Mouse (Mus musculus) heart, adult 18-20 months (tissue): ENCODE measurements around the gene Fryl. TPM values are rescaled to one million over a fixed set of nuclear protein-coding genes. Genes with fewer than 3 reads are reported as not detected.
A peak's percentile ranks its signal among the peaks of the same experiment; 100 is the strongest.
"Not testable (repeated sequence)": the region's sequence is repeated elsewhere in the genome, so short reads cannot be mapped to it uniquely, and the experiment has no call there.

ENCODE experiments used
- DNase-seq, 2 experiments: peaks; one replicate each; pipeline ENCODE4 v3.0.0; 2021 to 2022; ENCODE audit warnings: mixed read lengths in 1 of 2
- total RNA-seq, 2 experiments: library from RNA; stranded (reverse); gene quantifications; 2 replicates each; pipeline ENCODE4 v1.2.3; 2021

Fryl gene
- total RNA-seq, 2 experiments from 2014 or later = 28.8 to 40.5 TPM

GRCm38 (mm10) chr5:73007582-73007959 lies 248.8 kb downstream of the Fryl start:
- DNase-seq = no peak

DNA sequence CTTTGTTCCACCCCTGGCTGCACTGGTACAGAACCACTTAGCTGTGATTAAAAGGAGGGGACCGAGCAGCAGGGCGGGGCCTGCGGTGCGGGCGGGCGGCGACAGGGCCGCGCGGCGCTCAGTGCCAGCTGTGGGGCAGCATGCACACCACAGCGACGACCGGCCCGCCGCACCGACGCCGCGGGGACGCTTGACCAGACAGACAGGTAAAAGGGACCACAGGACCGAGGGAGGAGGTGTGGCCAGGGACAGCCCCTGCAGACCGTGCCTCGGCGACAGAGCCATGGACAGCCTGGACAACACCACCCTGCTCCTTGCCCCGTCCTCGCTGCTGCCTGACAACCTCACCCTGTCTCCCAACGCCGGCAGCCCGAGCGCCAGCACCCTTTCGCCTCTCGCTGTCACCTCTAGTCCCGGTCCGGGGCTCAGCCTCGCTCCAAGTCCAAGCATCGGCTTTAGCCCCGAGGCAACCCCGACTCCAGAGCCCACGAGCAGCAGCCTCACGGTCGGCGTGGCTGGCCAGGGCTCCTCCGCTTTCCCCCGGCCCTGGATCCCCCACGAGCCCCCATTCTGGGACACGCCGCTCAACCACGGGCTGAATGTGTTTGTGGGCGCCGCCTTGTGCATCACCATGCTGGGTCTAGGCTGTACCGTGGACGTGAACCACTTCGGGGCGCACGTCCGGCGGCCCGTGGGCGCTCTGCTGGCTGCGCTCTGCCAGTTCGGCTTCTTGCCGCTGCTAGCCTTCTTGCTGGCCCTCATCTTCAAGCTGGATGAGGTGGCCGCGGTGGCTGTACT lies 249.4 kb downstream of the Fryl start, which contains the start of gene Slc10a4:
Slc10a4 (plus strand) TSS at position 100 of the 798 bp plus-strand sequence.
- DNase-seq = no peak

GRCm38 (mm10) chr5:73004046-73004445 lies 252.4 kb downstream of the Fryl start:
- no peak for DNase-seq

DNA sequence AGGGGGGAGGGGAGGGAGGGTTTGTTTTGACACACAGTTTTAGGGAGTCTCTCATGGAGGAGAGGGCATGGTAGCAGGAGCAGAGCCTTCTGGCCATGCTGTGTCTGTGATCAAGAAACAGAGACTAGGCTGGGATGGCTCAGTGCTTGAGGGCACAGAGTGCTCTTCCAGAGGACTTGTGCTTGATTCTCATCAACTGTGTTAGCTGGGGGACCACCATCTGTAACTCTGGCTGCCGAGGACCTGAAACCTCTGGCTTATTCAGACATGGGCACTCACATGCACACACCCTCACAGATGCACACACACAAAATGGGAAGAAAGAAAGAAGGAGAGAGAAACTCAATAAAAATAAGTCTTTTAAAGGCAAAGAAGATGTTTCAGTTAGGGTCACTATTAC lies 257.9 kb downstream of the Fryl start:
- DNase-seq = not testable (repeated sequence)

DNA sequence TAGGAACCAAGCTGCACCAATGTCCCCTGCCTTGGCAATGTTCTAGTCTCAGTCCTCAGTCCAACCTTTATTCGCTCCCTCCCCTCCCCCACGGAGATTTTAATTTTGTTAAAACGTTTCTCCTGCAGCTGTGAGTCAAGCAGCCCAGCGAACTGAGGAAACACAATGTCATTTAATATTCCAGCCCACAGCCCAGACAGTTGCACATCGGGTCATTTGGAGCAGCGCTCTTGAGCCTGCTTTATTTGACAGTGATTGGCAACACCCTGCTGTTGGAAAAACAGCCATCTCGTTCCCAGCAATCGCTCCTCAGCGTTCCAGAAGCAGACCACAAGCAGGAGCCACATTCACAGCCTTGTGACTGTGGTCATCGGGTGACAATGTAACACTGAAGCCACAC lies 261.0 kb downstream of the Fryl start:
- DNase-seq = no peak

GRCm38 (mm10) chr5:72994928-72995327 lies 261.5 kb downstream of the Fryl start:
- no peak for DNase-seq

DNA sequence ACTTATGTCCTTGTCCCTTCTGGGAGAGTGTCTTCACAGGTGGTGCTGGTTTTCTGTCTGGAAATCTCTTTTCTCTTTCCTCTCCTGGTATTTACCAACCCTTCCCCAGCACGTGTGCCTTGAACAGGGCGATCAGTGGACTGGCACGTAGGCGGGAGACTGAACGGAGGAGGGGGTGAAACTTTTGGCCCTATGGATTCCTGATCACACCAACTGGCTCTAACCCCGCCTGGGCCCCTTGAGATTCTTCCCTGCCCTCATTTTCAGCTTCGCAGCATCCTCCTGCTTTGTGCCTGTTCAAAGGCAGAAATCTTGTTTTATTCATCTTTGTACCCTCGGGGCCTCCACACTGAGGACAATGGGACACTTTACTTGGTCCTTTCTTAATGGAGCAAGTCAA lies 262.0 kb downstream of the Fryl start:
- no peak for DNase-seq

DNA sequence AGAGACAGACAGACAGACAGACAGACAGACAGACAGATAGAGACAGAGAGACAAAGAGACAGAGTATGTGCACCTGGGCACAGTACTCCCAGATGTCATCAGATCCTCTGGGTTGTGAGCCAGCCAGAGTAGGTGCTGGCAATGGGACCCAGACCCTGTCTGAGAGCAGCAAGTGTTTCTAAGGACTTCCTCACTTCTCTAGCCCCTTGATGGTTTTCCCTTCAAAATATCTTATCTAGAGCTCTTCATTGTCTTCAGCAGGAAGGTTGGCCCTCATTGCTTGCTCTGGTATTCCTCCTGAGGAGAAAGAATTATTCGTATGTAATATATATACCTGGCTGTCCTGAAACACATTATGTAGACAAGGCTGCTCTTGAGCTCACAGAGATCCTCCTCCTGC lies 263.9 kb downstream of the Fryl start:
- no peak for DNase-seq

DNA sequence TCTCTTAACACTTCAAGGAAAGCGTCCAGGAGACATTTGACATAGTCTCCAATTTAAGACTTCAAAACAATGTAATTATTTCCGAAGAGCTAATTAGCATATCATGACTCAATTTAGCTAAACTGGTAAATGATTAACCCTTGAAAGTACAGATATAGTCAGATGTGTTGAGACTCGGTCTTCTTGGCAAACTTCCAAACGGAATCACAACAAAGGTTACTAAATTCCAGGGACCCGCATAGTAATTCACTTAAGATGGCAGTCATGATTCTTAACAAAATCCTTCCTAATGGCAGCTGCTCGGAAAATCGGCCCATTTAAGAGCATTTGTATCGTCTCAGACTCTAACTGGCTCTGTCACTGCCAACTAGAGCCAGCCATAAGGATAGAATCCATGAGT lies 266.7 kb downstream of the Fryl start:
- DNase-seq = no peak

DNA sequence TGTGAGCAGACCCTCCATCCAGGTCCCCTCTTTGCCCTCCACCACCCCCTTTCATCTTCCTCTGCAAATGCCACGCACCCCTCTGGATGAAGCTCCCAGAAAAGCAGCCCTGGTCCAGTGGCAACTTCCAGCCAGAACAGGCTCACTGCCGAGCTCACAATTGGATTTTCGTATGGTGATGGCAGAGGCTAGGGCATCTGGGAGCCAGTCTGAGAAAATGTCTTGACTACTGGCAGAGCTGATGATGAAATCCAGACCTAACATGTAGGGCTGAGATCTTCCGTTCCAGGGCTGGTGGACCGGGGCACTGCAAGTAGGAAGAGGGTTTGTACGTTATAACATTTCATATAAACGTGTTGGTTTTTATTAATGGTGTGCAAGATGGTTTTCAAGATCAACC lies 268.6 kb downstream of the Fryl start:
- no peak for DNase-seq

DNA sequence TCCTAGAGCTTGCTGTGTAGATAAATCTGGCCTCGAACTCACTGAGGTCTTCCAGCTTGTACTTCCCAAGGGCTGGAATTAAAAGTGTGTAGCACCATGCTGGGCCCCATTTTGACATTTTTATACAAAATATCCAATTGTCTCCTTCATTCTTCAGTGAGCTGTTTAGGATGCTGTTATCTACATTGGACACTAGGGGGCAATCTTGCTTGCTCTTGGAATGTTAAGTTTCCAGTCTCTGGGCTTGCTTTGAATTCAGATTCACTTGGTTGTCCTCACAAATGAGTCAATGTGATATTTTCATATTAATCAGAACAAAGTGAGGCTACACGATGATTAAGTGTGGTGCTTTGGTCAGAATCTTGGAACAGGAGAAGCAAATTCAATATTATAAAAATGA lies 272.3 kb downstream of the Fryl start:
- DNase-seq = peak; percentile 25 to 57

- DNase-seq = no peak
These were observed 279.9 kb downstream of the Fryl start for GRCm38 (mm10) chr5:72976539-72976938.

DNA sequence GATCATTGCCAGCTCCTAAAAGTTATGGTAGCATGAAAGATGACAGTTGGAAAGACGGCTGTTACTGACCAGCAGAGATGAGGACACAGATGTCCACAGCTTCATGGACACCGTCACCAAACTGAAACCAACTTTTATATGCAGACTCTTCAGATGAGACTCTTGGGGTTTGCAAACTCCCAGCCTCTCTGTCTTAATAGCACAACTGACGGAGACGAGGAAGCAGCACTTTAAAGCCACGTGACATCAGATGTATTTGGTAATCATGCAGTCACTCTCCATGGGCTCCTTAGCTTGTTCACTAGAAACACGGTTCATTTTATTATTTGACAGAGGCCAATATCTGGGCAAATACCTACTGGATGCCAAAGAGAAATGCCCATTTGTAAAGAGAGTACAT lies 280.4 kb downstream of the Fryl start:
- no peak for DNase-seq

DNA sequence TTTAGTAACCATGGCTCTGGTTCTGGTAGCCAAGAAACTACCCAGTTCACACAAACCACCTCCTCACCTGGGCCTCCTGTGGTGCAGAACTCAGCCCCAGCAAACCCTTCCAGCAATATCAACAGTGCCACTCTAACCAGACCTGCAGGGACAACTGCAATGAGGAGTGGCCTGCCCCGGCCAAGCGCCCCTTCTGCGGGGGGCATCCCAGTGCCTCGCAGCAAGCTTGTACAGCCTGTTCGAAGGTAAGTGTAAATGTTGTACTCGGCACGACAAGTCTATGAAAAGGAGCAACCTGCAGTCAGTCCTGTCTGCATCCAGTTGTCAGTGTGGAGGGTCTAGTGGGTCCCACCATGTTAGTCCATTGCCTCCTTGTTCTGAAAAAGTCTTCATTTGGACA lies 281.8 kb downstream of the Fryl start, which contains the start of gene Gm10135:
Gm10135 (minus strand) TSS at position 101 of the 400 bp plus-strand sequence.
- DNase-seq = no peak

GRCm38 (mm10) chr5:72972934-72973333 lies 283.5 kb downstream of the Fryl start:
- no peak for DNase-seq

- DNase-seq = no peak
These were observed 284.0 kb downstream of the Fryl start for GRCm38 (mm10) chr5:72972435-72972834.

Other genes starting within 250 kb of the Fryl start
- not detected for gene Slc10a4, start 249.7 kb downstream of the Fryl start, total RNA-seq
- 100 to 1,000 TPM; 259 to 269 TPM for gene Ociad1, start 36.2 kb upstream of the Fryl start, total RNA-seq
- 10 to 100 TPM; 12.9 to 13.5 TPM for gene Ociad2, start 84.4 kb upstream of the Fryl start, total RNA-seq
- not detected for gene Cwh43, start 149.5 kb upstream of the Fryl start, total RNA-seq
- gene Dcun1d4, start 224.4 kb upstream of the Fryl start, total RNA-seq = 10 to 100 TPM; 16.3 to 18.8 TPM